Mouse (Mus musculus) MEL (cell line): ENCODE measurements around the gene Esd. TPM values are rescaled to one million over a fixed set of nuclear protein-coding genes. Genes with fewer than 3 reads are reported as not detected.

Experiments
- DNase-seq: peaks from one replicate; pipeline ENCODE4 v3.0.0; 2011; ENCODE audit warnings: low read depth, low spot score
- H3K27ac ChIP-seq: 2 replicates; pipeline ENCODE4 v1.5.1; 2012; ENCODE audit warnings: low read depth, mild to moderate bottlenecking, control low read depth, low read length, moderate library complexity; ENCODE audit not compliant: control insufficient read depth
- H3K27me3 ChIP-seq, 2 experiments: fragments of 150-350 bp in 1 of 2; sonication (generic) in 1 of 2; 2 replicates each; pipeline ENCODE4 v1.6.1; 2012; ENCODE audit warnings: low read length in 2 of 2, mild to moderate bottlenecking in 2 of 2, improper control_type of control experiment in 1 of 2, moderate library complexity in 1 of 2; ENCODE audit not compliant: insufficient read depth in 2 of 2, control insufficient read depth in 1 of 2
- H3K36me3 ChIP-seq, 2 experiments: 2 replicates each; pipeline ENCODE4 v1.6.1; 2012 to 2014; ENCODE audit warnings: low read length in 2 of 2, improper control_type of control experiment in 1 of 2, inconsistent platforms in 1 of 2, mild to moderate bottlenecking in 1 of 2; ENCODE audit not compliant: insufficient read depth in 2 of 2, control insufficient read depth in 1 of 2
- H3K4me1 ChIP-seq, 2 experiments: fragments of 150-350 bp in 1 of 2; sonication (generic) in 1 of 2; 2 replicates each; pipeline ENCODE4 v1.6.1; 2012; ENCODE audit warnings: low read length in 2 of 2, improper control_type of control experiment in 1 of 2, mild to moderate bottlenecking in 1 of 2; ENCODE audit not compliant: insufficient read depth in 2 of 2, control insufficient read depth in 1 of 2
- H3K4me3 ChIP-seq, 2 experiments: fragments of 150-350 bp in 1 of 2; sonication (generic) in 1 of 2; 2 replicates each; pipeline ENCODE4 v1.5.1; 2012; ENCODE audit warnings: low read depth in 2 of 2, low read length in 2 of 2, mild to moderate bottlenecking in 2 of 2, moderate library complexity in 2 of 2, control low read depth in 1 of 2, improper control_type of control experiment in 1 of 2; ENCODE audit not compliant: control insufficient read depth in 1 of 2, insufficient read depth in 1 of 2
- H3K79me2 ChIP-seq: 2 replicates; pipeline ENCODE4 v1.6.1; 2012; ENCODE audit warnings: mild to moderate bottlenecking, low read length, moderate library complexity; ENCODE audit not compliant: control insufficient read depth, poor library complexity, insufficient read depth
- H3K9ac ChIP-seq: 2 replicates; pipeline ENCODE4 v1.6.1; 2012; ENCODE audit warnings: low read depth, mild to moderate bottlenecking, control low read depth, low read length, moderate library complexity; ENCODE audit not compliant: control insufficient read depth, poor library complexity, severe bottlenecking
- H3K9me3 ChIP-seq: fragments of 150-350 bp; sonication (generic); replicated peaks from 2 replicates; pipeline ENCODE4 v1.6.1; 2012; ENCODE audit warnings: mild to moderate bottlenecking, low read length, improper control_type of control experiment, moderate library complexity; ENCODE audit not compliant: insufficient read depth
- CHD1 ChIP-seq: IDR thresholded peaks from 2 replicates; pipeline ENCODE4 v1.6.1; 2012; ENCODE audit warnings: low read depth, mild to moderate bottlenecking, inconsistent platforms, low read length, improper control_type of control experiment
- CHD2 ChIP-seq: IDR thresholded peaks from 2 replicates; pipeline ENCODE4 v1.6.1; 2011; ENCODE audit warnings: low read length, improper control_type of control experiment
- CTCF ChIP-seq, 3 experiments: IDR thresholded peaks in 2 of 3; conservative IDR thresholded peaks in 1 of 3; 2 replicates each; pipeline ENCODE4 v1.5.1; 2011 to 2012; ENCODE audit warnings: low read length in 3 of 3, low read depth in 2 of 3, mild to moderate bottlenecking in 2 of 3, improper control_type of control experiment in 1 of 3, inconsistent platforms in 1 of 3, mixed read lengths in 1 of 3, moderate library complexity in 1 of 3; ENCODE audit not compliant: control insufficient read depth in 1 of 3, insufficient read depth in 1 of 3, poor library complexity in 1 of 3, severe bottlenecking in 1 of 3
- ETS1 ChIP-seq: IDR thresholded peaks from 2 replicates; pipeline ENCODE4 v1.6.1; 2012; ENCODE audit warnings: low read depth, mild to moderate bottlenecking, inconsistent platforms, low read length, improper control_type of control experiment, moderate library complexity
- GABPA ChIP-seq: IDR thresholded peaks from 2 replicates; pipeline ENCODE4 v1.6.1; 2012; ENCODE audit warnings: low read depth, mild to moderate bottlenecking, inconsistent platforms, low read length, improper control_type of control experiment, moderate library complexity
- GATA1 ChIP-seq: IDR thresholded peaks from 2 replicates; pipeline ENCODE4 v1.6.1; 2011; ENCODE audit warnings: low read depth, low read length, improper control_type of control experiment
- JUND ChIP-seq: IDR thresholded peaks from 2 replicates; pipeline ENCODE4 v1.6.1; 2011; ENCODE audit warnings: low read depth, mild to moderate bottlenecking, improper control_type of control experiment, low read length
- MAFK ChIP-seq: IDR thresholded peaks from 2 replicates; pipeline ENCODE4 v1.6.1; 2011; ENCODE audit warnings: low read depth, mild to moderate bottlenecking, low read length, improper control_type of control experiment, borderline replicate concordance
- MAX ChIP-seq: IDR thresholded peaks from 2 replicates; pipeline ENCODE4 v1.6.1; 2011; ENCODE audit warnings: low read length, improper control_type of control experiment
- MAZ ChIP-seq: IDR thresholded peaks from 2 replicates; pipeline ENCODE4 v1.6.1; 2012; ENCODE audit warnings: low read depth, mild to moderate bottlenecking, inconsistent platforms, low read length, improper control_type of control experiment
- MEF2A ChIP-seq: IDR thresholded peaks from 2 replicates; pipeline ENCODE4 v1.6.1; 2014; ENCODE audit warnings: low read depth, mild to moderate bottlenecking, inconsistent platforms, low read length, improper control_type of control experiment; ENCODE audit not compliant: poor library complexity, insufficient replicate concordance, severe bottlenecking; ENCODE audit errors: extremely low read depth
- MYC ChIP-seq: IDR thresholded peaks from 2 replicates; pipeline ENCODE4 v1.6.1; 2011; ENCODE audit warnings: low read depth, mild to moderate bottlenecking, low read length, improper control_type of control experiment, moderate library complexity
- NELFE ChIP-seq: IDR thresholded peaks from 2 replicates; pipeline ENCODE4 v1.6.1; 2011; ENCODE audit warnings: low read depth, low read length, improper control_type of control experiment
- POLR2A ChIP-seq, 2 experiments: IDR thresholded peaks; 2 replicates each; pipeline ENCODE4 v1.6.1; 2011 to 2012; ENCODE audit warnings: low read length in 2 of 2, mild to moderate bottlenecking in 2 of 2, control low read depth in 1 of 2, improper control_type of control experiment in 1 of 2, low read depth in 1 of 2, moderate library complexity in 1 of 2; ENCODE audit not compliant: control insufficient read depth in 1 of 2, insufficient read depth in 1 of 2, poor library complexity in 1 of 2
- POLR2AphosphoS5 ChIP-seq: IDR thresholded peaks from 2 replicates; pipeline ENCODE4 v1.6.1; 2012; ENCODE audit warnings: low read depth, borderline replicate concordance, mild to moderate bottlenecking, inconsistent platforms, low read length, moderate library complexity, mixed read lengths
- RAD21 ChIP-seq: IDR thresholded peaks from 2 replicates; pipeline ENCODE4 v1.6.1; 2011; ENCODE audit warnings: mild to moderate bottlenecking, low read depth, low read length, improper control_type of control experiment
- SIN3A ChIP-seq: IDR thresholded peaks from 2 replicates; pipeline ENCODE4 v1.6.1; 2012; ENCODE audit warnings: low read length, improper control_type of control experiment, inconsistent platforms
- SMC3 ChIP-seq: IDR thresholded peaks from 2 replicates; pipeline ENCODE4 v1.6.1; 2011; ENCODE audit warnings: low read depth, low read length, improper control_type of control experiment
- TCF12 ChIP-seq: IDR thresholded peaks from 2 replicates; pipeline ENCODE4 v1.6.1; 2014; ENCODE audit warnings: low read depth, mild to moderate bottlenecking, inconsistent platforms, low read length, improper control_type of control experiment, moderate library complexity
- USF2 ChIP-seq, 2 experiments: IDR thresholded peaks; 2 replicates each; pipeline ENCODE4 v1.6.1; 2011 to 2012; ENCODE audit warnings: improper control_type of control experiment in 2 of 2, low read length in 2 of 2, borderline replicate concordance in 1 of 2, inconsistent platforms in 1 of 2, low read depth in 1 of 2, mild to moderate bottlenecking in 1 of 2; ENCODE audit not compliant: insufficient read depth in 1 of 2
- ZC3H11A ChIP-seq: IDR thresholded peaks from 2 replicates; pipeline ENCODE4 v1.6.1; 2012; ENCODE audit warnings: low read depth, mild to moderate bottlenecking, inconsistent platforms, low read length, improper control_type of control experiment
- ZKSCAN1 ChIP-seq: IDR thresholded peaks from 2 replicates; pipeline ENCODE4 v1.6.1; 2012; ENCODE audit warnings: low read depth, mild to moderate bottlenecking, inconsistent platforms, low read length, improper control_type of control experiment, moderate library complexity
- ZNF384 ChIP-seq: IDR thresholded peaks from 2 replicates; pipeline ENCODE4 v1.6.1; 2012; ENCODE audit warnings: low read depth, mild to moderate bottlenecking, inconsistent platforms, low read length, improper control_type of control experiment
- polyA plus RNA-seq, 2 experiments: library from polyadenylated mRNA; stranded (reverse) in 1 of 2; unstranded in 1 of 2; fragments of >175 nt in 1 of 2; fragments of >200 nt in 1 of 2; gene quantifications; 2 replicates each; pipeline versions ENCODE4 v1.2.1 to v1.2.4; 2012; ENCODE audit warnings: low replicate concordance in 2 of 2, low read depth in 1 of 2; ENCODE audit not compliant: insufficient read length in 2 of 2, insufficient read depth in 1 of 2, missing spikeins in 1 of 2
- total RNA-seq: library from RNA; depleted of rRNA; stranded (reverse); fragments of 300-350 nt; gene quantifications from 2 replicates; pipeline ENCODE4 v1.2.3, GENCODE M21; 2012

Esd gene
- total and polyA plus RNA-seq, 3 experiments, result 150 to 230 TPM; not detected in 1

DNA sequence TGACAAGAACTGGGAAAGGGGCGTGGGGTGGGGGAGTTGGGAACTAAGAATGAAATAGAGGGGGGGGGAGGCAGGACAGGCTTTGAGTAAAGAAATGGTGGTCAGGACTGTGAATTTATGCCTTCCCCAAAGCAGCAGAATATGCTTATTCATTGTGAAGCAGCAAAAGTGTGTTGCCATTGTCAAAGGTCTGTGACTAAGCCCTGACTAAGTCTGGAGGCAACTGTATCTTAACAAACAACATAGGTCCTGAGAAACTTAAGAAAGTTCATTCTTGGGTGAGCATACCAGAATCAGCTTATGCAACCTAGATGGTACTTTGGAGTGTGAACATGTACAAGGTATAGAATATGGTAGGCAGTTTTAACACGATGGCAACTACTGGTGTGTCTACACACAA, 1.3 kb downstream of the Esd start:
- peaks cover 8 to 15% of the 10 kb centered on the region in 2 experiments for H3K36me3 ChIP-seq
- peaks cover 4 to 7% of the 10 kb centered on the region in 2 experiments; a peak in 1 of 4 replicates for H3K4me1 ChIP-seq
- H3K79me2 ChIP-seq, result peaks cover 14% of the 10 kb centered on the region
- H3K9me3 ChIP-seq, result no peaks in the 10 kb centered on the region
- peak; percentile 87; the same call in 1 of the 2 replicates for TF ChIP-seq GABPA
- no peak for TF ChIP-seq GATA1
- TF ChIP-seq POLR2A (IDR thresholded peaks at IDR 0.05; ENCODE audit: control insufficient read depth in 1 of 2, insufficient read depth in 1 of 2, low read depth in 1 of 2, low read length in 2 of 2, poor library complexity in 1 of 2), result no peak
- no peak for TF ChIP-seq POLR2AphosphoS5
- TF ChIP-seq SIN3A, result peak; percentile 45; the same call in 1 of the 2 replicates
- 0 out of 2 replicates have a peak, but pooled peaks have one; percentile 28 for TF ChIP-seq ETS1
- no peak for TF ChIP-seq ZNF384
- H3K27ac ChIP-seq, result no peak overlapping the region; the same call in 1 of the 2 replicates
- peak overlapping the region in 1 of 2 experiments; percentile 94; a peak in 3 of 4 replicates for H3K4me3 ChIP-seq
- H3K27me3 ChIP-seq, result no peaks in the 10 kb centered on the region
- peak; percentile 71 for DNase-seq
- peak overlapping the region; percentile 98 for H3K9ac ChIP-seq

DNA sequence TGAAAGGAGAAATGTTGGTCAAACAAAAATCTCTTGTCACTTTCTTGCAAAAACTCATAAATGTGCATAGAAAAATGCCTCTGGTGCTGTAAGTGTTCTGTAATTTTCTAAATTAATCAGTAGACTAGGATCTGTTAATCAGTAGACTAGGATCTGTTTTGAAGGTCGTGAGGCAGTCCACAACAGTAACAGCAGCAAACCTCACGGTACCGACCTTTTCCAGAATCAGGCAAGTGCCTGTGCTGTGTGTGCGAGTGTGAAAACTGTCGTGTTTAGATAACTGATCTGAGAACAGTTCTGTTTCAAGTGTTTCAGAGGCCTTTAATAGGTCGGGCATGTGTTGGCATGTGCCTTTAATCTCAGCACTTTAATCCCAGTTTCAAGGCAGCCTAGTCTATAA, 3.4 kb downstream of the Esd start:
- TF ChIP-seq MAZ (no peak), RAD21 (no peak), MYC (no peak), MEF2A (no peak), ZKSCAN1 (no peak), CTCF (IDR thresholded peaks at IDR 0.05 in 2 of 3, conservative IDR thresholded peaks at IDR 0.05 in 1 of 3; ENCODE audit: control insufficient read depth in 1 of 3, insufficient read depth in 1 of 3, low read depth in 2 of 3, low read length in 3 of 3, poor library complexity in 1 of 3, severe bottlenecking in 1 of 3) (no peak), USF2 (IDR thresholded peaks at IDR 0.05; ENCODE audit: borderline replicate concordance in 1 of 2, insufficient read depth in 1 of 2, low read depth in 1 of 2, low read length in 2 of 2) (no peak), CHD2 (no peak), SMC3 (no peak), MAX (no peak), TCF12 (no peak), MAFK (no peak), CHD1 (no peak), POLR2A (IDR thresholded peaks at IDR 0.05; ENCODE audit: control insufficient read depth in 1 of 2, insufficient read depth in 1 of 2, low read depth in 1 of 2, low read length in 2 of 2, poor library complexity in 1 of 2) (no peak), JUND (no peak), SIN3A (no peak), ZC3H11A (no peak), GATA1 (no peak), GABPA (no peak), NELFE (no peak)
- peaks cover 4 to 7% of the 10 kb centered on the region in 2 experiments; a peak in 1 of 4 replicates for H3K4me1 ChIP-seq
- no peaks in the 10 kb centered on the region for H3K27me3 ChIP-seq
- H3K36me3 ChIP-seq, result peaks cover 15 to 28% of the 10 kb centered on the region in 2 experiments
- no peak for DNase-seq
- peaks cover 14% of the 10 kb centered on the region for H3K79me2 ChIP-seq
- H3K9me3 ChIP-seq, result no peaks in the 10 kb centered on the region
- H3K4me3 ChIP-seq, result no peak overlapping the region
- no peak overlapping the region for H3K27ac ChIP-seq
- H3K9ac ChIP-seq, result no peak overlapping the region
